Mouse (Mus musculus) olfactory bulb, adult 2 months (tissue): ENCODE measurements around the gene Nckipsd.

Experiments
- CTCF ChIP-seq: fragments of 200-500 bp; IDR thresholded peaks from 2 replicates; pipeline ENCODE4 v1.5.1; 2012; ENCODE audit warnings: low read depth, mild to moderate bottlenecking, low read length, moderate library complexity; ENCODE audit not compliant: insufficient read depth
- POLR2A ChIP-seq: fragments of 200-500 bp; IDR thresholded peaks from 2 replicates; pipeline ENCODE4 v1.6.1; 2012; ENCODE audit warnings: mild to moderate bottlenecking, low read depth, low read length, moderate library complexity; ENCODE audit not compliant: insufficient read depth

DNA sequence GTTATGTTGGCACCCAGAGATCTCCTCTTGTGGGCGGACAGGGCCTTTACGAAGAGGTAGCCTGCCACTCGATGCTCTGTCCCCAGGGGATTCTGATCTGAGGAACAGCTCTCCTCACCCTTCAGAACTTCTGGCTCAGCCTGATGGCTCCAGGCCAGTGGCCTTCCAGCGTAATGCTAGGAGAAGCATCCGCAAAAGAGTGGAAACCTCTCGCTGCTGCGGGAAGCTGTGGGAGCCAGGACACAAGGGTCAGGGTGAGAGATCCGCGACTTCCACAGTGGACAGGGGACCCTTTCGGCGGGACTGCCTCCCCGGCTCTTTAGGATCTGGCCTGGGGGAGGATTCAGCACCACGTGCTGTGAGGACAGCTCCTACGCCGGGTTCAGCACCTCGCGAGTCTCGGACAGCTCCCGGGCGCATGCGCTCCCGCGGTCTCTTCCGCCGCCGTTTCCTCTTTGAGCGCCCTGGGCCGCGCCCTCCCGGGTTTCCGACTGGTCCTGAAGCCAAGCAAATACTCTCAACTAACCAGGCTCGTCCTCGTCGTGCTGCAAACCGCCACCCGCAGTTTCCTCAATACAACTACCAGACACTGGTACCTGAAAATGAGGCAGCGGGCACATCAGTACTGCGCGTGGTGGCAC is 18.7 kb downstream of the Nckipsd start:
- TF ChIP-seq CTCF (no peak), POLR2A (no peak)
